Mouse (Mus musculus): ENCODE measurements at regions not wholly inside any gene's neighbourhood (a gene's known extent, or its start where the extent isn't known, plus 50 kb on each side); places are given as distances from the start of the nearest gene placed in this dataset.
"Not testable (repeated sequence)": the region's sequence is repeated elsewhere in the genome, so short reads cannot be mapped to it uniquely, and the experiment has no call there.

- no peak for ATAC-seq (replicated peaks; ENCODE audit: insufficient number of reproducible peaks, low FRiP score, low TSS enrichment, poor library complexity, severe bottlenecking)
Measured at GRCm38 (mm10) chr10:66630996-66631395, 464.9 kb upstream of the Jmjd1c start.

- no peak for ATAC-seq (replicated peaks; ENCODE audit: insufficient number of reproducible peaks, low FRiP score, low TSS enrichment, poor library complexity, severe bottlenecking)
Measured at GRCm38 (mm10) chr10:66640890-66641847, 454.8 kb upstream of the Jmjd1c start.

- ATAC-seq (replicated peaks; ENCODE audit: insufficient number of reproducible peaks, low FRiP score, low TSS enrichment, poor library complexity, severe bottlenecking), result no peak
Measured at GRCm38 (mm10) chr10:66641966-66642365, 454.0 kb upstream of the Jmjd1c start.

- ATAC-seq (replicated peaks; ENCODE audit: insufficient number of reproducible peaks, low FRiP score, low TSS enrichment, poor library complexity, severe bottlenecking), result no peak
Measured at GRCm38 (mm10) chr10:66643160-66643559, 452.8 kb upstream of the Jmjd1c start.

- no peak for ATAC-seq (replicated peaks; ENCODE audit: insufficient number of reproducible peaks, low FRiP score, low TSS enrichment, poor library complexity, severe bottlenecking)
Measured at GRCm38 (mm10) chr10:66657520-66657919, 438.4 kb upstream of the Jmjd1c start.

- no peak for ATAC-seq (replicated peaks; ENCODE audit: insufficient number of reproducible peaks, low FRiP score, low TSS enrichment, poor library complexity, severe bottlenecking)
Measured at GRCm38 (mm10) chr10:66683160-66683559, 412.8 kb upstream of the Jmjd1c start.

- ATAC-seq (replicated peaks; ENCODE audit: insufficient number of reproducible peaks, low FRiP score, low TSS enrichment, poor library complexity, severe bottlenecking), result not testable (repeated sequence)
Measured at GRCm38 (mm10) chr10:66689196-66689595, 406.7 kb upstream of the Jmjd1c start.

GRCm38 (mm10) chr10:66694549-66695285 lies 401.2 kb upstream of the Jmjd1c start:
- ATAC-seq (replicated peaks; ENCODE audit: insufficient number of reproducible peaks, low FRiP score, low TSS enrichment, poor library complexity, severe bottlenecking), result no peak

GRCm38 (mm10) chr10:66714926-66715325 lies 381.0 kb upstream of the Jmjd1c start:
- not testable (repeated sequence) for ATAC-seq (replicated peaks; ENCODE audit: insufficient number of reproducible peaks, low FRiP score, low TSS enrichment, poor library complexity, severe bottlenecking)

GRCm38 (mm10) chr10:66717909-66718308 lies 378.0 kb upstream of the Jmjd1c start:
- ATAC-seq (replicated peaks; ENCODE audit: insufficient number of reproducible peaks, low FRiP score, low TSS enrichment, poor library complexity, severe bottlenecking), result no peak

- no peak for ATAC-seq (replicated peaks; ENCODE audit: insufficient number of reproducible peaks, low FRiP score, low TSS enrichment, poor library complexity, severe bottlenecking)
Measured at GRCm38 (mm10) chr10:66719796-66720195, 376.1 kb upstream of the Jmjd1c start.

GRCm38 (mm10) chr10:66733631-66734030 lies 362.3 kb upstream of the Jmjd1c start:
- no peak for ATAC-seq (replicated peaks; ENCODE audit: insufficient number of reproducible peaks, low FRiP score, low TSS enrichment, poor library complexity, severe bottlenecking)

GRCm38 (mm10) chr10:66734853-66735252 lies 361.1 kb upstream of the Jmjd1c start:
- ATAC-seq (replicated peaks; ENCODE audit: insufficient number of reproducible peaks, low FRiP score, low TSS enrichment, poor library complexity, severe bottlenecking), result no peak

GRCm38 (mm10) chr10:66739017-66739416 lies 356.9 kb upstream of the Jmjd1c start:
- ATAC-seq (replicated peaks; ENCODE audit: insufficient number of reproducible peaks, low FRiP score, low TSS enrichment, poor library complexity, severe bottlenecking), result no peak

- ATAC-seq (replicated peaks; ENCODE audit: insufficient number of reproducible peaks, low FRiP score, low TSS enrichment, poor library complexity, severe bottlenecking), result no peak
Measured at GRCm38 (mm10) chr10:66741819-66742218, 354.1 kb upstream of the Jmjd1c start.

GRCm38 (mm10) chr10:66743254-66743653 lies 352.7 kb upstream of the Jmjd1c start:
- no peak for ATAC-seq (replicated peaks; ENCODE audit: insufficient number of reproducible peaks, low FRiP score, low TSS enrichment, poor library complexity, severe bottlenecking)

- ATAC-seq (replicated peaks; ENCODE audit: insufficient number of reproducible peaks, low FRiP score, low TSS enrichment, poor library complexity, severe bottlenecking), result no peak
Measured at GRCm38 (mm10) chr10:66745871-66746270, 350.1 kb upstream of the Jmjd1c start.

- no peak for ATAC-seq (replicated peaks; ENCODE audit: insufficient number of reproducible peaks, low FRiP score, low TSS enrichment, poor library complexity, severe bottlenecking)
Measured at GRCm38 (mm10) chr10:66752237-66752810, 343.6 kb upstream of the Jmjd1c start.

GRCm38 (mm10) chr10:66756866-66757265 lies 339.1 kb upstream of the Jmjd1c start:
- ATAC-seq (replicated peaks; ENCODE audit: insufficient number of reproducible peaks, low FRiP score, low TSS enrichment, poor library complexity, severe bottlenecking), result no peak

All from monocyte, adult 5-6 weeks (primary cell).